Mouse (Mus musculus) heart, embryonic 14.5 days (tissue): ENCODE measurements at regions not wholly inside any gene's neighbourhood (a gene's known extent, or its start where the extent isn't known, plus 50 kb on each side); places are given as distances from the start of the nearest gene placed in this dataset.
"Not testable (repeated sequence)": the region's sequence is repeated elsewhere in the genome, so short reads cannot be mapped to it uniquely, and the experiment has no call there.

Source experiments
- ATAC-seq: fragments of 200-750 bp; cut with Nextera tagmentation; 2 replicates; pipeline ENCODE4 v1.8.0; 2017; ENCODE audit warnings: low read depth, moderate TSS enrichment; ENCODE audit not compliant: insufficient number of reproducible peaks, insufficient read depth, low FRiP score
- H3K27ac ChIP-seq, 2 experiments: fragments of 200-500 bp in 1 of 2; fragments of 300-500 bp in 1 of 2; sonication (generic) in 1 of 2; replicated peaks in 1 of 2; 2 replicates each; pipeline ENCODE4 v1.5.1; 2012 to 2014; ENCODE audit warnings: low read depth in 2 of 2, low read length in 2 of 2, control low read depth in 1 of 2, mild to moderate bottlenecking in 1 of 2, mixed read lengths in 1 of 2; ENCODE audit not compliant: control insufficient read depth in 1 of 2, insufficient read depth in 1 of 2
- H3K27me3 ChIP-seq: fragments of 300-500 bp; sonication (generic); 2 replicates; pipeline ENCODE4 v1.6.1; 2014; ENCODE audit warnings: mild to moderate bottlenecking, low read length, control low read depth; ENCODE audit not compliant: control insufficient read depth, insufficient read depth
- H3K36me3 ChIP-seq: fragments of 300-500 bp; sonication (generic); 2 replicates; pipeline ENCODE4 v1.6.1; 2014; ENCODE audit warnings: mild to moderate bottlenecking, control low read depth, low read length, mixed read lengths; ENCODE audit not compliant: control insufficient read depth, insufficient read depth
- H3K4me1 ChIP-seq, 2 experiments: fragments of 200-500 bp in 1 of 2; fragments of 300-500 bp in 1 of 2; sonication (generic) in 1 of 2; 2 replicates each; pipeline ENCODE4 v1.6.1; 2012 to 2014; ENCODE audit warnings: low read length in 2 of 2, control low read depth in 1 of 2, mixed read lengths in 1 of 2; ENCODE audit not compliant: control insufficient read depth in 2 of 2, insufficient read depth in 2 of 2
- H3K4me2 ChIP-seq: fragments of 300-500 bp; sonication (generic); 2 replicates; pipeline ENCODE4 v1.6.1; 2014; ENCODE audit warnings: mild to moderate bottlenecking, low read length
- H3K4me3 ChIP-seq, 2 experiments: fragments of 200-500 bp in 1 of 2; fragments of 300-500 bp in 1 of 2; sonication (generic) in 1 of 2; 2 replicates each; pipeline ENCODE4 v1.5.1; 2012 to 2014; ENCODE audit warnings: low read length in 2 of 2, mild to moderate bottlenecking in 2 of 2, control low read depth in 1 of 2, low read depth in 1 of 2, moderate library complexity in 1 of 2; ENCODE audit not compliant: control insufficient read depth in 1 of 2, insufficient read depth in 1 of 2
- H3K9ac ChIP-seq: fragments of 300-500 bp; sonication (generic); 2 replicates; pipeline ENCODE4 v1.6.1; 2014; ENCODE audit warnings: mild to moderate bottlenecking, low read length
- H3K9me3 ChIP-seq: fragments of 300-500 bp; sonication (generic); 2 replicates; pipeline ENCODE4 v1.6.1; 2016; ENCODE audit warnings: low read length, control low read depth; ENCODE audit not compliant: control insufficient read depth
- WGBS: fragments of 180-500 bp; shearing (Covaris S2); extraction: QIAGEN DNeasy Blood & Tissue Kit; methylation state at CpG from one replicate; pipeline ENCODE4 v1.1.7; 2014; 5-methylcytosine and 5-hydroxymethylcytosine counted together

- Histone ChIP-seq H3K36me3 (no peaks in the 10 kb centered on the region), H3K27me3 (no peaks in the 10 kb centered on the region; the same call in 1 of the 2 replicates), H3K4me1 (peaks cover 2 to 5% of the 10 kb centered on the region in 2 experiments), H3K9ac (no peak overlapping the region), H3K4me2 (peak overlapping the region; percentile 19; the same call in 1 of the 2 replicates), H3K27ac (no peak overlapping the region), H3K9me3 (no peaks in the 10 kb centered on the region), H3K4me3 (no peak overlapping the region; a peak in 1 of 4 replicates)
- ATAC-seq = peak; percentile 31; the same call in 1 of the 2 replicates
- WGBS = 13% methylated on average over 20 of the region's 20 CpGs
Measured at GRCm38 (mm10) chr17:15247546-15248416, 128.9 kb downstream of the Dll1 start.

GRCm38 (mm10) chr17:15242976-15243635 lies 133.6 kb downstream of the Dll1 start:
- Histone ChIP-seq H3K27me3 (no peaks in the 10 kb centered on the region; the same call in 1 of the 2 replicates), H3K9me3 (no peaks in the 10 kb centered on the region), H3K4me2 (no peak overlapping the region), H3K4me1 (peaks cover 2 to 5% of the 10 kb centered on the region in 2 experiments), H3K4me3 (no peak overlapping the region), H3K36me3 (no peaks in the 10 kb centered on the region), H3K9ac (no peak overlapping the region), H3K27ac (no peak overlapping the region)
- ATAC-seq = no peak
- 65% methylated on average over 6 of the region's 6 CpGs for WGBS

GRCm38 (mm10) chr17:15242356-15242755 lies 134.3 kb downstream of the Dll1 start:
- WGBS = 77% methylated on average over 8 of the region's 8 CpGs
- no peak overlapping the region for H3K27ac ChIP-seq
- H3K27me3 ChIP-seq = no peaks in the 10 kb centered on the region; the same call in 1 of the 2 replicates
- H3K4me1 ChIP-seq = no peaks in the 10 kb centered on the region
- no peak overlapping the region for H3K4me2 ChIP-seq
- ATAC-seq = no peak
- H3K9me3 ChIP-seq = no peaks in the 10 kb centered on the region
- no peak overlapping the region for H3K4me3 ChIP-seq
- no peak overlapping the region for H3K9ac ChIP-seq
- H3K36me3 ChIP-seq = no peaks in the 10 kb centered on the region

- Histone ChIP-seq H3K4me2 (no peak overlapping the region), H3K9me3 (no peaks in the 10 kb centered on the region), H3K36me3 (no peaks in the 10 kb centered on the region), H3K4me1 (no peaks in the 10 kb centered on the region), H3K27me3 (no peaks in the 10 kb centered on the region; the same call in 1 of the 2 replicates), H3K27ac (no peak overlapping the region), H3K4me3 (no peak overlapping the region), H3K9ac (no peak overlapping the region)
- 57% methylated on average over 1 of the region's 1 CpGs for WGBS
- no peak for ATAC-seq
Measured at GRCm38 (mm10) chr17:15241491-15241890, 135.2 kb downstream of the Dll1 start.

GRCm38 (mm10) chr17:15240641-15241040 lies 136.0 kb downstream of the Dll1 start:
- H3K4me2 ChIP-seq, H3K9ac ChIP-seq, H3K4me3 ChIP-seq, H3K36me3 ChIP-seq, H3K4me1 ChIP-seq, H3K9me3 ChIP-seq, H3K27me3 ChIP-seq, H3K27ac ChIP-seq, ATAC-seq: not testable (repeated sequence)
- WGBS = 54% methylated on average over 12 of the region's 12 CpGs

GRCm38 (mm10) chr17:15240011-15240410 lies 136.7 kb downstream of the Dll1 start:
- Histone ChIP-seq H3K9ac (no peak overlapping the region), H3K27me3 (no peaks in the 10 kb centered on the region; the same call in 1 of the 2 replicates), H3K4me2 (no peak overlapping the region), H3K4me1 (no peaks in the 10 kb centered on the region), H3K9me3 (no peaks in the 10 kb centered on the region), H3K4me3 (no peak overlapping the region), H3K27ac (no peak overlapping the region), H3K36me3 (no peaks in the 10 kb centered on the region)
- 90% methylated on average over 7 of the region's 7 CpGs for WGBS
- no peak for ATAC-seq

- H3K4me2 ChIP-seq = no peak overlapping the region
- H3K4me3 ChIP-seq = no peak overlapping the region
- H3K36me3 ChIP-seq = no peaks in the 10 kb centered on the region
- H3K4me1 ChIP-seq = peaks cover 4 to 8% of the 10 kb centered on the region in 2 experiments; a peak in 3 of 4 replicates
- H3K9me3 ChIP-seq = no peaks in the 10 kb centered on the region
- H3K27me3 ChIP-seq = no peaks in the 10 kb centered on the region
- H3K27ac ChIP-seq = no peak overlapping the region
- H3K9ac ChIP-seq = no peak overlapping the region
- ATAC-seq = no peak
- WGBS = 77% methylated on average over 6 of the region's 6 CpGs
Measured at GRCm38 (mm10) chr17:15235041-15235440, 141.6 kb downstream of the Dll1 start.
